Mouse (Mus musculus) left cerebral cortex, postnatal 14 days (tissue): Measurements from ENCODE around the gene Cox8b. TPM values are rescaled to one million over a fixed set of nuclear protein-coding genes. Genes with fewer than 3 reads are reported as not detected.
A peak's percentile ranks its signal among the peaks of the same experiment; 100 is the strongest.

Experiments used
- DNase-seq, 2 experiments: peaks; one replicate each; pipeline ENCODE4 v3.0.0; 2021 to 2022; ENCODE audit warnings: low spot score in 2 of 2, mixed read lengths in 1 of 2
- intact Hi-C: fragments of 180-260 bp; cut with DNase I; formaldehyde crosslinking; loops from one replicate; pipeline ENCODE4 v1.15.1; 2025
- long read RNA-seq, 2 experiments: library from polyadenylated mRNA; stranded (forward); transcript quantifications; one replicate each; pipeline ENCODE4 v2.0.0; 2021
- total RNA-seq, 2 experiments: library from RNA; stranded (reverse); gene quantifications; 2 replicates each; pipeline ENCODE4 v1.2.3; 2021

Gene Cox8b
- total RNA-seq = 1 to 10 TPM in 1 of 2 experiments, not detected in 1; 1.6 TPM
- long read RNA-seq, experiment 1 = 0 reads
- long read RNA-seq, experiment 2 = 0 reads

DNA sequence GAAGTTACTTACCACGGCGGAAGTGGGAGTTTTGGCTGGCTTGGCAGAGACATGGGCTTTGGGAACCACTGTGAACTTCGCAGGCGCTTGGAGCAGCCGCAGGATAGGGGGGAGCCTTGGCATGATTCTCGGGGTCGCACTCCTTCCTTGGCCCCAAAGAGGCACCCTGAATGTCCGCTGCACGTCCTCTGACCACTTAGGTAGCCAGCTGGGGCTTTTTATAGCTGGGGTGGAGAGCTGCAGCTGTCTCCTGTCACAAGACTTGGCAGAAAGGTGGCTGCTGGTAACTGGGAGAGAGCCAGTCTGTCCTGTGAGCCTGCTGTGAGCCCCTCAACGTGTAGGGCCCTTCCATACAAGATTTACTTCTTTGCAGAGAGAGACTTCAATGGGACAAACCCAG is at the start of gene Cox8b:
Gene Cox8b (minus strand): TSS at position 227 of the 400 bp plus-strand sequence.
- DNase-seq = no peak
- intact Hi-C loops = loop anchor here (5.0 to 10.0 kb wide), 2 partner anchors 275 to 823 kb away; partner anchors contain the start of gene Rnh1

DNA sequence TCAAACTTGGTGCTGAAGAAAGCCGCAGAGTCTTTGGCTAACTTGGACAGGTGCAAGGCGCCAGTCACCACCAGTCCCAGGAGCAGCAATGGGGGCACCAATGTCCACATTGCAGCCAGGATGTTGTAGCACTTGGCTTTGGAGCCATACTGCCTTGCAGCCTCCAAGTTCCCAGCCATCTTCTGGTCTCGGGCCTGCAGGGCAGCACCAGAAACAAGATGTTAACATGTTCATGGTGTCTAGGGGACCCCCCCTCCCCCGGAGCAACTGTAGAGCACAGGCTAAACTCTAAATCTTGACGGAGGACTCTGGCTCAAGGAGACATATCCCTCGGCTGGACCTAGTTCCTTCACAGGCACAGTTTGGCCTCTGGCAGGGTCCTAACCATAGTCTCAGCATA is 49.0 kb upstream of the Cox8b start:
- intact Hi-C loops = no loop called here
- DNase-seq = no peak

DNA sequence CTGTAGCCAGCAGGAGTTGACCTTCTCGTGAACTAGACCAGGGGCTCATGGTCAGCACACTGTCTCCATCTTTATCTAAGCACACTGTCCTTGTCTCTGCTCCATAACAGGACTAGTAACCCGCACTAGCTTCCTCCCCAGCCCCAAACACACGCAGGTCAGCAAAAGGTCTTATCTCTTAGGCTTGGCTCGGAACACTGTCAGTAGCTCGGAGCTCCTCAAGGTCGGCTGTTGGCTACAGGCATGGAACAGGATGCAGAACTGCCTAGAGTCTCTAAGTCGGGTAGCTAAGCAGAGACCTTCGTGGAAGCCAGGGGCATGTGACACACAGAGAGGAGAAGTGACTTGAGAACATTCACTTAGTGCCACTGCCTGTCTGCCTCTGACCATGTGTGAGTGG is 47.9 kb upstream of the Cox8b start:
- DNase-seq = no peak
- intact Hi-C loops = no loop called here

DNA sequence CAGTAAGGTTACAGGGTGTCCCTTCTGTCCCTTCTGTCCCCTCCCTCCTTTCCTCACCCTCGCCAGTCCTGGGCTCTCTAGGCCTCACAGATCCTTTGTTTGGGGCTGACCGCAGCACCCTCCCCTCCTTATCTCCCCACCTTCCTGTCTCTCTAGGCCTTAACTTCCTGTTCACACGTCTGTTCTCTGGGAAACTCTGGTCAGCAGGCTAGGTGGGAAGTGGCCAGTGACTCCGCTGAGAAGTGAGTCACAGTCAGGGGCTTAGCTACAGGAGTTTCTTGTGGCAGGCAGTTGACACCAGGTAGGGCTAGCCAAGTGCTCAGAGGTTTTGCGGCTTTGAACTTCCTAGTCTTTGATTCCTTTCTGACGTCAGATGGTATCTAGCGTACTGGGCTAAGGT is 46.7 kb upstream of the Cox8b start:
- no peak for DNase-seq
- intact Hi-C loops = no loop called here

DNA sequence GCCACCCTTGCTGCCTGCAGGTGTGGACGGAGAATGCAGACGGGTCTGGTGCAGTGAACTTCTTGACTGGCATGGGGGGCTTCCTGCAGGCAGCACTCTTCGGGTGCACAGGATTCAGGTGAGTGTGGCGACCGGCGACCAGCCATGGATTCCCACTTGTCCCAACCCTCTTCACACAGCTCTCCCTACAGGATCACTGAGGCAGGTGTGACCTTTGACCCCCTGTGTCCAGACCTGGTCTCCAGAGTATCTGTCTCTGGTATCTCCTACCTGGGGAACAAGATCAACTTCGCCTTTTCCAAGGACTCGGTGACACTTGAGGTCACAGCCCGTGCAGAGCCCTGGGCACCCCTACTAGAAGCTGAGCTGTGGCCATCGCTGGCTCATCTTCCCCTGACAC is 46.1 kb upstream of the Cox8b start:
- no peak for DNase-seq
- intact Hi-C loops = no loop called here

DNA sequence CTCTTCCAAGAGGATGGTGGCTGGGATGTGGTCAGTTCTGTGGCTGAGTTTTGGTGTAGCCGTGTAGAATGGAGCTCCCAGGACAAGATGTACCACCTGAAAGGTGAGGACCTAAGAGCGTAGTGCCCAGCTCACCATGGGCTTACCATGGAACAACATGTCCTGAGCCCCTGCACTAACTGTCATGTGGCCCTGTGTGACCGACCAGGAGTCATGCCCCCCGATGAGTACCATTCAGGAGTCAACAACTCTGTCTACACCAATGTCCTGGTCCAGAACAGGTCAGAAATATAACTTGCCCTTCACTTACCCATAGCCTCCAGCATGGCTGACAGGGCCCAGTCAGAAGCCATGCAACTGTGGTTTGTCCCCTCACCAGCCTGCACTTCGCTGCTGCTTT is 45.0 kb upstream of the Cox8b start:
- no peak for DNase-seq
- intact Hi-C loops = no loop called here

DNA sequence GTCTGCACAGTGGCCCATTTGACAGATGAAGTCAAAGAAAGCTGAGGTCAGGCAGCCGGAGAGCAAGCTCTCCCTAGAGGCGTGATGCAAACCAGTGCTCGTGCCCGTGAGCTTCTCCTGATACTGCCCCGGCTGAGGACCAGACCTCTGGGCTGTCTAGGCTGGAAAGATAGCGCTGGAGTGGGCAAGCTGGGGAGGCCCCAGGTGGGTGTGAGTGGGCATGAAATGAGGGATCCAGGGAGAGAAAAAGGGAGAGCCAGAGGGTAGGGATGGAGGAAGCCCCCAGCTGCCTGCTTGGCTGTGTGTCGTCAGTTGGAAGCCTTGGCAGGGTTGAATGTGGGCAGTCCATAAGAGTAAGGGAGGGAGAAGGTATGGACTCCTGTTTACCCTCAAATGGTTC is 44.0 kb upstream of the Cox8b start:
- no peak for DNase-seq
- intact Hi-C loops = no loop called here

DNA sequence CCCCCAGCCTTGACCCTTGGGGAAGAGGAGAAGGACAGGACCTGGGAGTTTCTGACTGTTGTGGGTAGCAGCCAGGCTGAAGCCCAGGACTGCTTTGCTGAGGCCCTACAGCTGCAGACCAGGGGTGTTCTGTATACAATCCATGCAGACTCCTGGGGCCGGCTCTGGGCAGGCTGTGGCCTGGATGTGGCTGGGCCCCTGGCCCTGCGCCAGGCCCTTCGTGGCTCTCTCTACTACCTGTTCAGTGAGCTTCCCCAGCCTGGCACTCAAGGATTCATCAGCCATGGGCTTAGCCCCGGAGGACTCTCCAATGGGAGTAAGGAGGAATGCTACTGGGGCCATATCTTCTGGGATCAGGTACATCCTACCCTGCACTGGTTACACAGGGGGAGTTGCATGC is 43.1 kb upstream of the Cox8b start:
- no peak for DNase-seq
- intact Hi-C loops = no loop called here

DNA sequence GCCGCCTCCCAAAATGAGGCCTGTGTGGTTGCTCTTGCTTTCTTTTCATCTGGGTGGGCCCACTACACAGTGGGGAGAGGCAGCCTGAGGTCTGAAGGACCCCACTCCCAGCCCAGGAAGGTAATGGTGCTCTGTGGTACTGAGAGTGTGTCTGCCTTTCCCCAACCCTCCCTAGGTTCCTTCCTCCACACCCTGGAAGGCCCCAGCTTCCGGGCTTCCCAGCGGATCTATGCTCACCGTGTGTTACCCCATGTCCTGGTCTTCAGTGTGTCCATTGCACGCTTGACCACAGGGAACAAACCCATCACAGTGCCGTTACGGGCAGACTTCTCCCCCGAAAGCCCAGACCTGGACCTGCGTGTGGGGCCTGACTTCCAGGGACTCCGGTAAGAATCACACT is 42.6 kb upstream of the Cox8b start:
- DNase-seq = no peak
- intact Hi-C loops = no loop called here

DNA sequence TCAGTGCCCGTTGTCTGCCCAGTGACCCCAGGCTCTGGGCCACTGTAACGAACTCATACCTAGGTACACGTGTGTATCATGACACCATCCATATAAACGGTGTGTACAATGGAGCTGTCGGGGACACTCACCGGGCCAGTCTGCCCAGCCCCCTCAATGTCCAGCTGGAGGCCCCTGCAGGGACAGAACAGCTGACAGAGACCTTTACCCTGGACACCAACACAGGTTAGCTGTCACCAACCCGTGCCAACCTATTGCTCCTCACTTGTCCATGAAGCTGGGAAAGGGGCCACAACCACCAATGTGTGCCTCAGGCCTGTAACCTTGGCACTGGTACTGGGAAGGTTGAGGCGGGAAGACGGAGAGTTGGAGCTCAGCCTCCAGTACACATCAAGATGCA is 42.1 kb upstream of the Cox8b start:
- intact Hi-C loops = no loop called here
- DNase-seq = no peak

DNA sequence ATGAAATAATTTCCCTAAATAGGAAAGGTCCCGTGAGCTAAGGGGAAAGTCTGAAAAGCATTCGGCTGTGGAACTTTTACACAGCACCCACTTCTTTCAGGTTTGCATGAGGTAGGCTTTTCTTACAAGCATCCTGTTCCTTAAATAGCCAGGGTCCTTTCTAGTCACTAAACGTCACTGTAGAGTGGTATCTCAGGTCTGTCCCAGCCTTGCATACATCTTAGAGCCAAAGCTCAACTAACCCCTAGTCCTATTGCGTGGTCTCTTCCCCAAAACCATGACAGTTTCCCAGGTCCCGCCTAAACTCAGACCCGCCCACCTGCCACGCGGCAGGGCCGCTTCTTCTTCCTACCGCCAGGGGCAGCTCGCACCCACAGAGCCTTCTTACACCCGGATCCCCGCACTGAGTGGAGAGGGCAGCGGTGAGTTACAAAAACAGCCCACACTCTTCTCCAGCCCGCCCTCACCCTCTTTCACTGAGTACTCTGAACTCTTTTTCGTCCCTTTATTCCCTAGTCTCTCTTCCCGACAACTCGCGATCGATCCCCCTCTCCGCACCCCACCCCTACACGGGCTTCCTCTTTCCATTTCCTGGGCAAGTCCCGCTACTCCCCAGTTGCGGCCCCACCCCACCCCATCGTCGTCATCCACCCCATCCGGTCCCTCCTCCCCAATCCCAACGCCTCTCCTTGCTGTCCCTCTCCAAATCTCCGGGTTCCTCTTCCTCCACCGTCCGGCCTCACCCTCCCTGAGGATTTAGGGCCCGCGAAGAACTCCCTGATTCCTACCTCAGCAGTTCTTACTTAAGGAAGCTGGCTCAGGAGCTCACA is 41.2 kb upstream of the Cox8b start, which contains the start of gene Pgghg:
Gene Pgghg (plus strand): TSS at position 170 of the 830 bp plus-strand sequence.
- peak; percentile 54 to 59 for DNase-seq

DNA sequence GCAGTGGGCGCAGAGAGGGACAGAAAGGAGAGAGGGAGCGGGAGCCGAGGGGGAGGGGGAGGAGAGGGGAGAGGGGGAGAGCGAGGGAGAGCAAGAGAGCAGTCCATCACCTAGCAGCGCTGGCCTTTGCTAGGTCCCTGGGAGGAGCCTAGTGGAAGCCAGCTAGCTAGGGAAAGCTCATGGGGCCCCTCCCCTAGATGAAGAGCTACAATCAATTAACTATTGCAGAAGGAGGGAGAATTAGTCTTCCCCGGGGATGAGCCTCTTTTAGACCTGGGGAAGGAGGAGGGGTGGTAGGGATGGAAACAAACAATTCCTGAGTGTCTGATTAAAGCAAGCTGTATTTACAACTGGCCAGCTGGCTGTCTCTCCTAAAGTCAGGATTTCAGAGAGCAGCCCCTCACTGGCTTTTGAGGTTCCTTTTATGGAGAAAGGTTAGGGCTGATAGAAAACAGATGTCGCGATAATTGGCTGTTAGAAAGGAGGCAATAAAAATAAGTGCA is 39.5 kb upstream of the Cox8b start:
- no peak for DNase-seq
- intact Hi-C loops = no loop called here

More for the DNA sequence above, 41.2 kb upstream of the Cox8b start, which contains the start of gene Pgghg:
- intact Hi-C loops = no loop called here

DNA sequence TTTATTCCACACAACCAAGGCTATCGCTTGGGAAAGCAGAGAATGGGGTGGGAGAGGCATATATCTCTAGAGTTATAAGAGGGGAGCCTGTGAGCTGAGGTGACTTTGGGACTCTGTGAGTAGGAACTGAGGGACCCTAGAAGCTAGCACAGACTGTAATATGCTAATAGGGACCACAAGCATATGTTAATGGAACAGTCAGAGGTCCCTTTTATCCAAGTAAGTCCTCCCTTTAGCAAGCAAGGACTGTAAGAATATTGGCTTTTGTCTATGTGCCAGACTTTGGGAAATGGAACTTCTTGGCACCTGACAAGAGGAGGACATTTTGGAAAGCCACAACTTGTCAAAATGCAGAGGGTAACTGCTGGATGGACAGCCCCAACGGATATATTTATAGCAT is 38.6 kb upstream of the Cox8b start:
- intact Hi-C loops = no loop called here
- no peak for DNase-seq

DNA sequence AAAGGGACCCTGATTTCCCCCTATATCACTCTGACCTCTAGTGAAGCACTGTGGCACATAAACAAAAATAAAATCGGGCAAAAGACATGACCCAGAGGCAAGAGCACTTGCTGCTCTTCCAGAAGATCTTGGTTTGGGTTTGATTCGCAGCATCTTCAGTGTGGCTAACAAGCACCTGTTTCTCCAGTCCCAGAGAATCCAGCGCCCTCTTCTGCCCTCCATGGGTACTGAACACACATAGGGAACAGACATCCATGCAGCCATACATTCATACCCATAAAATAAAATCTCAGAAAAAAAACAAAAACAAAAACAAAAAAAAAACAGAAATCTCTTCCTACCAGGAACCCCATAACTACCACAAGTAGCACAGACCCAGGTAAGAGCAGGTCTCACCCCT is 38.2 kb upstream of the Cox8b start:
- DNase-seq = no peak
- intact Hi-C loops = no loop called here

DNA sequence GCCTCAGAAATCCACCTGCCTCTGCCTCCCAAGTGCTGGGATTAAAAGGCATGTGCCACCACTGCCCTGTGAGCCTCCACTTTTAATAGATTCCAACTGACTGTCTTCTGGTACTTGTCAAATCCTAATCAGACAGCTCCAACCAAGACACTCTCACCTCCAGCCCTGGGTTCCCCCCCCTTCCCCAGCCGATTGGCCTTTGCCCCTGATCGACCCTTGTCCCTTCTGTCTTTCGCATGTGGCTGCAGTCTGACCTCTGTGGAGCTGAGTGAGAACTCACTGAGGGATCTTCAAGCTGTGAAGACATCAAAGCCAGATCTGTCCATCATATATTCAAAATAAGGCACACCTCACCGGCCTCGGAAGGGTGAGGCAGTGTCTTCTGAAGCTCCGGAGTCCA is 26.9 kb upstream of the Cox8b start:
- no peak for DNase-seq
- intact Hi-C loops = no loop called here

DNA sequence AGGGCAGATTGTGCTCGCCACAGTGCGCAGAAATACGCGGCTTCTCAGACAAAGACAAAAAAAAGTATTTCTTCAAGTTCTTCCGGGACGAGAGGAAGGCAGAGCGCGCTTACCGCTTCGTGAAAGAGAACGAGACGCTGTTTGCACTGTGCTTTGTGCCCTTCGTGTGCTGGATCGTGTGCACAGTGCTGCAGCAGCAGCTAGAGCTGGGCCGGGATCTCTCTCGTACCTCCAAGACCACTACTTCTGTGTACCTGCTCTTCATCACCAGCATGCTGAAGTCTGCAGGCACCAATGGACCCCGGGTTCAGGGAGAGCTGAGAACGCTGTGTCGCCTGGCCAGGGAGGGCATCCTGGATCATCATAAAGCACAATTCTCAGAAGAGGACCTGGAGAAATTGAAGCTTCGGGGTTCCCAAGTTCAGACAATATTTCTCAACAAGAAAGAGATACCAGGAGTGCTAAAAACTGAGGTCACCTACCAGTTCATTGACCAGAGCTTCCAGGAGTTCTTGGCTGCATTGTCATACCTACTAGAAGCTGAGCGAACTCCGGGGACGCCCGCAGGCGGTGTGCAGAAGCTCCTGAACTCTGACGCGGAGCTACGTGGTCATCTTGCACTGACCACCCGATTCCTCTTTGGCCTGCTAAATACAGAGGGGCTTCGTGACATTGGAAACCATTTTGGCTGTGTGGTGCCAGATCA is 23.0 kb upstream of the Cox8b start:
- DNase-seq = no peak
- intact Hi-C loops = no loop called here

DNA sequence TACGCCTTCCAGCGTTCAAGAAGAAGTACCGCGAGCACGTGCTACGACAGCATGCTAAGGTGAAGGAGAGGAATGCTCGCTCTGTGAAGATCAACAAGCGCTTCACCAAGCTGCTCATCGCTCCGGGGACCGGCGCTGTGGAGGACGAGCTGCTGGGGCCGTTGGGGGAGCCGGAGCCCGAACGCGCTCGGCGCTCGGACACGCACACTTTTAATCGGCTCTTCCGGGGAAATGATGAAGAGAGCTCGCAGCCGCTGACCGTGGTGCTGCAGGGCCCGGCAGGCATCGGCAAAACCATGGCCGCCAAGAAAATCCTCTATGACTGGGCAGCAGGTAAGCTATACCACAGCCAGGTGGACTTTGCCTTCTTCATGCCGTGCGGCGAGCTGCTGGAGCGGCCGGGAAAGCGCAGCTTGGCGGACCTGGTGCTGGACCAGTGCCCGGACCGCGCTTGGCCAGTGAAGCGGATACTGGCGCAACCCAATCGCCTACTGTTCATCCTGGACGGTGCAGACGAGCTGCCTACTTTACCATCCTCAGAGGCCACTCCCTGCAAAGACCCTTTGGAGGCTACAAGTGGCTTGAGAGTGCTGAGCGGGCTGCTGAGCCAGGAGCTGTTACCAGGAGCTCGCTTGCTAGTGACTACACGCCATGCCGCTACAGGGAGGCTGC is 22.3 kb upstream of the Cox8b start:
- no peak for DNase-seq

DNA sequence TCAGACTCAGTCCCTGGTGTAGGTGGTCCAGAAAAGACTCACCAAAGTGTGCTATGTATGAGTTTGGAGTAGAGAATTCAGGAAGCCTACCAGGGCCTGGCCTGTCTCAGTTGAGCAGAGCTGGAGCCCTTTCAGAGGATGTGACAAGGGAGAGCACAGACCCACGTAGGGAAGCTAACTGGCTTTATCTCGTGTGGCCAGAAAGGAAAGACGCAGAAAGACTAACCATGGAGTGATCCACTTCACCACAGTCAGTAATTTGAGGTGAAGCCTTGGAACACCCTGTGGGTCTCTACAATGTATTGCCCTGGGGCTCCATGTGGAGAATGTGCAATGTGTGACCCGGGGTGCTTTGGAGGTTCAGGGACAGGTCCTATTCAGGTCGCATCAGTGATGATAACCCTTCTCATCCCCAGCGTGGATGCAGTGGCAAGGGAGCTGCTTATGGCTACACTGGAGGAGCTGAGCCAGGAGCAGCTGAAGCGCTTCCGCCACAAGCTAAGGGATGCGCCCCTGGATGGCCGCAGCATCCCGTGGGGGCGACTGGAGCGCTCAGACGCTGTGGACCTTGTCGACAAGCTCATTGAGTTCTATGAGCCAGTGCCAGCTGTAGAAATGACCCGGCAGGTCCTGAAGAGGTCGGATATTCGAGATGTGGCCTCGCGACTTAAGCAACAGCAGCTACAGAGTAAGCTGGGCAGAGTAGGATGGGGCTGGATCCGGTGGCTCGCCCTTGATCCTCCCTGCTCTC is 21.2 kb upstream of the Cox8b start:
- no peak for DNase-seq
- intact Hi-C loops = no loop called here

More for the DNA sequence above, 22.3 kb upstream of the Cox8b start:
- intact Hi-C loops = no loop called here

DNA sequence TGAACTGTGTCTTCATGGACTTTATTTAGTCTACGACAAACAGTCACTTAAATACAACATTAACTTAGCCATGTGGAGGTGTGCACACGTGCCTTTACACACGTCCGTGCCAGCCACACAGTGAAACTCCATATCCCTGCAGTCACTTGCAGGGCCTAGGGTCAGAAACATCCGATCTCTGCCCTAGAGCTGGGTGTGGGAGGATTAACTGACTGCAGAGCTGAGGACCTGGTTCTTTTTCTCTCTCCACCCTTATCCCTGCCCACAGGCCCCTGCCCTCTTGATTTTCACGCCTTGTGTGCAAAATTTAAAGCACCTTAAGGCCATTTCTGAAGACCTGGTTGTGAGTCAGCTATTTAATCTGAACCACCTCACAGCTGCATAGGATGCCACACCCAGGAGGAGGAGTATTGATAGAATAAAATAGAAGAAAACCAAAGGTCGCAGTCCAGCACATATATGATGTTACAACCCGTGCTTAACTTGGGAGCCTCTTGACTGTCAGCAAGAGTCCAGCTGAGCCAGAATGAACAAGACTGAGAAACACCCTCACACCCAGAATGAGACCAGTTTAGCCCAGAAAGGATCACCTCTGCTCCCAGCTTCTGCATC is 20.3 kb upstream of the Cox8b start, which contains the start of gene Nlrp6:
Gene Nlrp6 (plus strand): TSS at position 485 of the 612 bp plus-strand sequence.
- intact Hi-C loops = no loop called here
- DNase-seq = no peak
